Mouse (Mus musculus) left cerebral cortex, postnatal 10 days (tissue): ENCODE data around the gene 1700037H04Rik. TPM values are rescaled to one million over a fixed set of nuclear protein-coding genes. Genes with fewer than 3 reads are reported as not detected.
A peak's percentile ranks its signal among the peaks of the same experiment; 100 is the strongest.
"Not testable (repeated sequence)": the region's sequence is repeated elsewhere in the genome, so short reads cannot be mapped to it uniquely, and the experiment has no call there.

Experiments used
- DNase-seq, 2 experiments: peaks; one replicate each; pipeline ENCODE4 v3.0.0; 2021 to 2022; ENCODE audit warnings: low spot score in 2 of 2, mixed read lengths in 1 of 2; ENCODE audit errors: extremely low spot score in 1 of 2
- intact Hi-C: fragments of 180-260 bp; cut with DNase I; formaldehyde crosslinking; loops from one replicate; pipeline ENCODE4 v1.15.1; 2025
- total RNA-seq, 2 experiments: library from RNA; stranded (reverse); gene quantifications; 2 replicates each; pipeline ENCODE4 v1.2.3; 2021

Gene 1700037H04Rik
- total RNA-seq, 2 experiments from 2014 or later, result 69.3 to 74.2 TPM

DNA sequence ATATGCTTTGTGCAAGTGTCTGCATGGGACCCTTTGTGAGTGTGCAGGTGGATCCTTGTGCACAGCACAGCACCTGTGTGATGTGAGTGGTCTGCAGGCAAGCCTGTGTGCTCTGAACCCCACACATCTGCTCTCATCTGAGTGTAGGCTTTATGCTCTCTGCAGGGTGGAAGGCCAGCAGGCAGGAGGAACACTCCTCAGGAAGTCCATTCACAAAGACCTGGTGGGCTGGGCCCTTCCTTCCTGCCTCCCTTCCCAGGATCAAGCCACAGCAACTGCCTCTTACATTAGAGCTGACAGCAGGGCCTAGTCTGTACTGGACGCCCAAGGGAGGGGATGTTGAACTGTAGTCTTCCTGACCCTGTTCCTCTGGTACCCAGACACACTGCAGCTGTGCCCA, 25.5 kb downstream of the 1700037H04Rik start:
- peak in 1 of 2 experiments; percentile 69 for DNase-seq
- intact Hi-C loops, result no loop called here

DNA sequence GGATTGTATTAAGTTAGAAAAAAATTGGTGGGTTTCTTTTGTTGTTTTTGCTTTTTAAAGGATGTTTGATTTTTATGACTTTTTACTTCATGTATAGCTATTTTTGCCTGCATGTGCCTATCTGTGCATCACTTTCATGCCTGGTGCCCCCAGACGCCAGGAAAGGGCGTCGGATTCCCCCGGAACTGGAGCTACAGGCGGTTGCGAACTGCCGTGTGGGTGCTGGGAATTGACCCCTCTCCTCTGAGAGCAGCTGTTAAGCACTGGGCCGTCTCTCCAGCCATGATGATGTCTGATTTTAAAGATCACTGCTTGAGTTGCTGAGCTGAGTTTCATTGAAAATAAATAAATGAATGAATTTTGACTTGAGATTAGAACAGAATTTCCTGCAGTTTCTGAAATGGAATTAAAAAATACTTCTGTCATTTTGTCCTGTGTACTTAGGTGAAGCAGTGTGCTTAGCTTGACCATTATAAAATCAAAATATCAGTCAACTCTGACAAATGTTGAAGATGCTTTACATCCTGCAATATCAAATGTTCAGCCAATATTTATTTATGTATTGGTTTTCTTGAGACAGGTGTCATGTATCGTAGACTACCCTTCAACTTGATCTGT, 26.8 kb downstream of the 1700037H04Rik start, which contains the start of gene Gm11037:
Gm11037 (plus strand) TSS at position 568 of the 618 bp plus-strand sequence.
- intact Hi-C loops, result no loop called here
- no peak for DNase-seq

- DNase-seq, result no peak
- intact Hi-C loops, result no loop called here
These were observed 27.6 kb downstream of the 1700037H04Rik start for GRCm38 (mm10) chr2:131132111-131132888.

- intact Hi-C loops, result no loop called here
- no peak for DNase-seq
These were observed 29.0 kb downstream of the 1700037H04Rik start for GRCm38 (mm10) chr2:131130849-131131248.

DNA sequence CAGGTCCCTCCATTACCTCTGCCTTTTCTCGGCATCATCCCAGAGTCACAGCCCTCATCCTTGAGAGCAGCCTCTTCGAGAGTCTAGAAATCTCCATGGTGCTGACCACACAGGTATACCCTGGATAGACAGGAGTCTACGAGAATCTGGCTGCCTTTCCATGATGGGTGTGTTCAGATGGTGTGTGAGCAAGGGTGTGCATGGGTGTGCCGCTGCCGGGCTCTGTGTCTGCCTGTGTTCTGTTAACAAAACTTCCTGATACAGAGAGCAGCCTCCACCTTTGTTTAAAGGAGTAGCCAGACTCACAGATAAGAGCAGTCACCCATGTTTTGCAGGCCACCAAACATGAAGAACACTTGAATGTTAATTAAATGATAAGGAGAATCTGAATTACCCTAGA, 30.0 kb downstream of the 1700037H04Rik start:
- intact Hi-C loops, result no loop called here
- DNase-seq, result no peak

- no peak for DNase-seq
These were observed 31.2 kb downstream of the 1700037H04Rik start for GRCm38 (mm10) chr2:131128636-131129157.

DNA sequence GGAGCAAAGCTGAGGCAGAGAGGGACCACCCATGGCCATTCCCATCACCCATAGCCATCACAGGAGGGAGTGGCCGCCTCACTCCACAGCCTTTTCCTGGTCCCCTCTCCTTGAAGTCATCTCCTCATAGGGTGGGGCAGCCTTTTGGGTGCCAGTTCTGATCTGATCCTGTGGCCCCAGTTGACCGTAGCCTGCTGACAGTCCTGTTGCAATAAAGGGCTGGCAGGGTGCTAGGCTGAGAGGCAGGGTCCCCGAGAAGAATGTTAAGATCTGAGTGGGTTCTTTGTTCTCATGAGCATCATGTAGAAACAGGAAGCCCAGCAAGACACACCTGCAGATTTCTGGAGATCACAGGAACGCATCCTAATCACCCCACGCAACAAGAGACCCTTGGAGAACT, 31.7 kb downstream of the 1700037H04Rik start:
- intact Hi-C loops, result no loop called here
- peak in 1 of 2 experiments; percentile 16 for DNase-seq

More at GRCm38 (mm10) chr2:131128636-131129157, 31.2 kb downstream of the 1700037H04Rik start:
- intact Hi-C loops, result no loop called here

- peak in 1 of 2 experiments; percentile 84 for DNase-seq
- intact Hi-C loops, result no loop called here
These were observed 32.6 kb downstream of the 1700037H04Rik start, which contains the start of gene Hspa12b for GRCm38 (mm10) chr2:131127161-131127730. TSS of gene Hspa12b (plus strand) at chr2:131127280.

GRCm38 (mm10) chr2:131125964-131126815, 33.7 kb downstream of the 1700037H04Rik start:
- intact Hi-C loops, result no loop called here
- DNase-seq, result peak in 1 of 2 experiments; percentile 20

DNA sequence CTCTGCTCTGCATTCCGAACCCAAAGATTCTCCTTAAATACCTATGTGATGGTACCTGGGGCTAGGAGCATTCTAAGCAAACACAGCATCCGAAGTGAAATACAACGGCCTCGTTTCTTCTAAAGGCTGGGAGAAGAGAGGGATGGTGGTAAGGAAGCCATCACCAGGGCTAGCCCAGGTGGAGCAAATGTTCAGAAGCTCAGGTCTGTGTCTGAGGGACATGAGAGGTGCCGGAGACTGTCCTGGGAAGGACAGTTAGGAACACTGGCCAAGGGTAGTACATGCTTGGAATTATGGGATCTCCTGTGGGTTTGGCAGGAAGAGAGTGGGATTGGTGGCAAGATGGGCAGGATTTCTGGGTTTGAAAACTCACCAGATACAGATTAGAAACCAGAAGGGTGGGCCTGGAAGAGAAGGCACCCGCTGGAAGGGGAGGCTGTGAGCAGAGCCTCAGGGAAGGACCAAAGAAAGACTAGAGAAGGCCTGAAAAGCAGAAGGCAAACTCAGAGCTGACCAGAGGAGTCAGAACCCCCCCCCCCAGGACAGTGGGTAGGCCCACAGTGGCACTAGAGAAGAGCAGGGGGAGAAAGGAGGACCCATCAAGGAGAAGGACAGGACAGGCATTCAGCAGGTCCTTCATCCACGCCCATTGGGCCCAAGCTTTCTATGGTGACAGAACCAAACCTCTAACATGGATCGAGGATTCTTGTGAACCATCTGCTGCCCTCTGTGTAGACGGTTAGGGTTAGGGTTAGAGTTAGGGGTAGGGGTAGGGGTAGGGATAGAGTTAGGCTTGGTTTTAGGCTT, 34.5 kb downstream of the 1700037H04Rik start:
- intact Hi-C loops, result no loop called here
- DNase-seq, result no peak

DNA sequence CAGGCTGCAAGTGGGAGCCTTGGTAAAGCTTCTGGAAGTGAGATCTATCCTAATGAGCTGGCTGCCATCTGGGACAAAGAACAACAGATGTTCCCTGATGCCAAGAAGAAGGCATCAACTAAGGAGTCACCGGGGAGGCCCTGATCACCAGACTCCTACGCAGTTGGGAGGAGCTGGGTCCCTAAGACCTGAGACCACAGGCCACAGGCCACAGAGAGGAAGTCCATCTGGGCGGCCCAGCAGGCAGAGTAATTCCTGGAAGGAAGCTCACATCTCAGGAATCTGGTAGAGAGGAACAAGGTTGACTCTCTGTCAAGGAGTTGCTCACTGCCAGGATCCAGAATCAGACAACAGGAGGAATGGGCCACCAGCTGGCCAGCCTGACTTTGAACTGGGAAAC, 35.7 kb downstream of the 1700037H04Rik start:
- intact Hi-C loops, result no loop called here
- DNase-seq, result peak in 1 of 2 experiments; percentile 75

DNA sequence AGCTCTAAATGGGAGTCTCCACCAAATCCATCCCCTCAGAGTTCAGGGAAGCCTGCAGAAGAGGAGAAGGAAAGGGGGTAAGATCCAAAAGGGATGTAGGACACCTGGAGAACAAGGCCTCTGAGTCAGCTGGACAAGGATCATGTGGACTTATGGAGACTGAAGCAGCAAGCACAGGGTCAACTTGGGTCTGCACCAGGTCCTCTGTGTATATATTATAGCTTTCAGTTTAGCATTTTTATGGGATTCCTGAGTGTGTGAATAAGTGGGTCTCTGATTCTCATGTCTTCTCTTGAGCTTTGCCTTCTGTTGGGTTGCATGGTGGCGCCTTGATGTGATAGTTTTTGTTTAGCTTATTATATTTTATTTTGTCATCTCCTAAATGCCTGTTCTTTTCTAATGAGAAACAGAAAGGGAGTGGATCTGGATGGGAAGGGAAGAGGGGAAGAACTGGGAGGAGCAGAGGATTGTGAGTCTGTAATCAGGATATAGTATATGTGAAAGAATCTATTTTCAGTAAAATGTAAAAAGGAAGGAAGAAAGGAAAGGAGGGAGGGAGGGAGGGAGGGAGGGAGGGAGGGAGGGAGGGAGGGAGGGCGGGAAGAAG, 40.8 kb downstream of the 1700037H04Rik start:
- no peak for DNase-seq
- intact Hi-C loops, result no loop called here

GRCm38 (mm10) chr2:131105989-131106388, 53.9 kb downstream of the 1700037H04Rik start:
- intact Hi-C loops, result no loop called here
- DNase-seq, result peak in 1 of 2 experiments; percentile 8

- intact Hi-C loops, result not testable (repeated sequence)
- peak in 1 of 2 experiments; percentile 4 for DNase-seq
These were observed 54.8 kb downstream of the 1700037H04Rik start for GRCm38 (mm10) chr2:131105061-131105460.

GRCm38 (mm10) chr2:131104021-131104420, 55.9 kb downstream of the 1700037H04Rik start:
- intact Hi-C loops, result no loop called here
- DNase-seq, result peak in 1 of 2 experiments; percentile 21

DNA sequence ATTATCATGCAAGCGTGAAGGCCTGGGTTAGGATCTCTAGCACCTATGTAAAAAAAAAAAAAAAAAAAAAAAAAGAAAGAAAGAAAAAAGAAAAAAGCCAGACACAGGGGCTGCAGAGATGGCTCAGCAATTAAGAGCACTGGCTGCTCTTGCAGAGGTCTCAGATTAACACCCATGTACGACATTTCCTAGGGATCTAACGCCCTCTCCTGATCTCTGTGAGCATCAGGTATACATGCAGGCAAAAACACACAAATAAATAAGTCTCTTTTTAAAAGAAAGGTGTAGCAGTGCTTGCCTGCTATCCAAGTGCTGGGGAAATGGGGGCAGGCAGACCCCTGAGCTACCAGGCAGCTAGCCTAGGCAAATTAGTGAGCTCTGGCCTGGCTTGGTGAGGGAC, 58.4 kb downstream of the 1700037H04Rik start:
- intact Hi-C loops, result no loop called here
- no peak for DNase-seq

DNA sequence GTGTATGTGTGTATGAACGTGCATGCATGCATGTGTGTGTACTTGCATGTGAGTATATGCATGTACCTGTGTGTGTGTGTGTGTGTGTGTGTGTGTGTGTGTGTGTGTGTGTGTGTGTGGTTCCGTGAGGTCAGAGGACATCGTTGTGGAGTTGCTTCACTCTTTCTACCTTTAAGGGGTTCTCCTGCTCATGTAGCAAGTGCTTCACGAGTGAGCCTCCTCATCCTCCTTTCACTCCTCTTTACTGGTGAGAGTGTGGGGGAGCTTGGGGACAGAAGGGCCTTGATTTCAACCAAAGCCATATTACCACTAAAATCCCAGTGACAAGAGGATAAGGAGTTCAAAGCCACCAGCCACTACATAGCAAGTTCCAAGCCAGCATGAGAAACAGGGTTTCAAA, 62.8 kb downstream of the 1700037H04Rik start:
- intact Hi-C loops, result loop anchor here (5.0 to 10.0 kb wide), 4 partner anchors 45 to 318 kb away; partner anchors contain the start of gene 1700037H04Rik
- DNase-seq, result no peak
